Mouse (Mus musculus) left cerebral cortex, adult 18-20 months (tissue): ENCODE measurements around the gene Olfr1441. TPM values are rescaled to one million over a fixed set of nuclear protein-coding genes. Genes with fewer than 3 reads are reported as not detected.

ENCODE experiments used
- DNase-seq, 2 experiments: peaks; one replicate each; pipeline ENCODE4 v3.0.0; 2021 to 2022; ENCODE audit warnings: low spot score in 2 of 2, mixed read lengths in 1 of 2
- long read RNA-seq, 2 experiments: library from polyadenylated mRNA; stranded (forward); transcript quantifications; one replicate each; pipeline ENCODE4 v2.0.0; 2021
- total RNA-seq, 2 experiments: library from RNA; stranded (reverse); gene quantifications; 2 replicates each; pipeline ENCODE4 v1.2.3; 2021

Olfr1441 gene
- not detected for total RNA-seq
- long read RNA-seq, experiment 1 = 0 reads
- long read RNA-seq, experiment 2 = 0 reads

GRCm38 (mm10) chr19:12417361-12417760, at the start of gene Olfr1441:
Gene Olfr1441, plus strand, starts transcription at chr19:12417433.
- no peak for DNase-seq

- DNase-seq = no peak
These were observed 44.2 kb upstream of the Olfr1441 start for GRCm38 (mm10) chr19:12373004-12373403.

- DNase-seq = peak; percentile 12 to 23
These were observed 42.7 kb upstream of the Olfr1441 start for GRCm38 (mm10) chr19:12374465-12375025.

GRCm38 (mm10) chr19:12386979-12387378, 30.3 kb upstream of the Olfr1441 start, which contains the start of gene Olfr1440:
Gene Olfr1440, plus strand, starts transcription at chr19:12387279.
- DNase-seq = no peak

GRCm38 (mm10) chr19:12413737-12414136, 3.5 kb upstream of the Olfr1441 start:
- no peak for DNase-seq

GRCm38 (mm10) chr19:12418312-12418711, 1.1 kb downstream of the Olfr1441 start:
- DNase-seq = no peak

- no peak for DNase-seq
These were observed 3.3 kb downstream of the Olfr1441 start for GRCm38 (mm10) chr19:12420555-12420954.

GRCm38 (mm10) chr19:12421680-12422079, 4.4 kb downstream of the Olfr1441 start:
- no peak for DNase-seq

- no peak for DNase-seq
These were observed 9.9 kb downstream of the Olfr1441 start for GRCm38 (mm10) chr19:12427101-12427500.

GRCm38 (mm10) chr19:12427605-12428004, 10.4 kb downstream of the Olfr1441 start, which contains the start of gene Pfpl:
Gene Pfpl, plus strand, starts transcription at chr19:12427905.
- DNase-seq = no peak

GRCm38 (mm10) chr19:12433033-12433432, 15.8 kb downstream of the Olfr1441 start:
- DNase-seq = no peak

- no peak for DNase-seq
These were observed 17.8 kb downstream of the Olfr1441 start for GRCm38 (mm10) chr19:12435011-12435416.

GRCm38 (mm10) chr19:12435750-12436524, 18.7 kb downstream of the Olfr1441 start:
- no peak for DNase-seq

- no peak for DNase-seq
These were observed 22.3 kb downstream of the Olfr1441 start for GRCm38 (mm10) chr19:12439581-12439980.

- DNase-seq = no peak
These were observed 23.0 kb downstream of the Olfr1441 start for GRCm38 (mm10) chr19:12440103-12440725.

GRCm38 (mm10) chr19:12442560-12442959, 25.3 kb downstream of the Olfr1441 start:
- no peak for DNase-seq

- DNase-seq = no peak
These were observed 27.8 kb downstream of the Olfr1441 start for GRCm38 (mm10) chr19:12445014-12445413.

- no peak for DNase-seq
These were observed 40.3 kb downstream of the Olfr1441 start for GRCm38 (mm10) chr19:12457401-12458066.

- no peak for DNase-seq
These were observed 42.3 kb downstream of the Olfr1441 start for GRCm38 (mm10) chr19:12459516-12459915.

GRCm38 (mm10) chr19:12460282-12461249, 43.3 kb downstream of the Olfr1441 start, which contains the start of gene Mpeg1:
Gene Mpeg1, plus strand, starts transcription at chr19:12460779.
- no peak for DNase-seq
